18 mouse cellular contexts compared by ENCODE assay signal in the genomic region with DNA sequence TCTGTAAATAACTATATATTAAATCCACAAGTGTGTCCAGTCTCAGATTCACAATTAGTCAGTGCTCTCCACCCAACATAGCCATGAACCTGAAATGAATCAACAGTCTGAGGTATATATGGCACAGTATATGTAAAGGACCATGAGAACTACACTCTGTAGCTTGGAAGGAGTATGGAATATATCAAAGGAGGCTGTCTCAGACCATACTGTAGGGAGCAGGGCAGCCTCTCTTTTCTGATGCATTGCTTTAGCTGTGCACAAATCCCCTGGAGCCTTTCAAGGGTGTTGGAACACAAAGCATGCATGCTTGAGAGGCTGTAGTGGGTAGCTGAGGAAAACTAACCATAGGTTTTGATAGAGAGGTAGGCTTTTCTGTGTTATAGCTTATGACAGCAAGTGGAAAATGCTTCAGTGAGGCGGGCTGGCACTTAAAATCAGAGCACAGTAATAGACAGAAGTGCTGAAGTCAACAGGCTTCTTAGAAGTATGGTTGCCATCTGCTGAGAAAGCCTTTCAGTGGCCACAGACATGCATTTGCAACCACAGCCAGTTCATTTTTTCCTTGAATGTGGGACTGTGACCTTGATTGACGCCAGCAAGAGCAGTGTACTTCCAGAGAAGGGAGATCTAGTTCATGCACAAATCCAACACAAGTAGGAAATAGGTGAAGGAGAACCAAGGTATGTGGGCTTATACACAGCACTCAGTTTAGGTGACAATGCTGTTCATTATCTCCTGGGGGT. TPM values are rescaled to one million over a fixed set of nuclear protein-coding genes. Genes with fewer than 3 reads are reported as not detected.
A peak's percentile ranks its signal among the peaks of the same experiment; 100 is the strongest.
DNase-seq lines count a peak whose midpoint lies in the region; ATAC-seq lines count a peak whose summit lies in the region.
"Had no signal": no experiment of that assay in that cellular context is flagged by ENCODE, and none has a peak within 500 bp of the region (broad histone marks: within the 10 kb centered on the region; RNA-seq: fewer than 3 reads in every experiment).

No protein-coding gene starts in this region.

- ATAC-seq in frontal cortex, adult (ENCODE audit: low TSS enrichment), result peak; percentile 68
- ATAC-seq: liver, embryonic 12.5 days; midbrain, embryonic 16.5 days had no signal

- no peak for DNase-seq in frontal cortex, postnatal 10 days (ENCODE audit: low spot score in 2 of 2)
- peak; percentile 14 for DNase-seq in ovary, adult 18-20 months (ENCODE audit: low spot score)
- no peak for DNase-seq in ovary, postnatal 10 days (ENCODE audit: low spot score)
- DNase-seq in adrenal gland, postnatal 36 days, result peak; percentile 17 to 30
- DNase-seq in thymus, postnatal 14 days, result no peak
- DNase-seq in left cerebral cortex, adult 18-20 months (ENCODE audit: low spot score in 2 of 2), result no peak
- DNase-seq: cerebellum, adult 11 months; cerebellum, postnatal 10 days; gastrocnemius, postnatal 36 days; kidney, adult 18-20 months; kidney, postnatal 10 days; layer of hippocampus, postnatal 36 days; lung, adult 2 months; right cerebral cortex, postnatal 14 days; thymus, adult 18-20 months had no signal

RNA-seq across cellular contexts. Expression of gene 2010111I01Rik, which starts 45.8 kb away (rescaled TPM):
- total RNA-seq in adrenal gland, postnatal 36 days (2021), result 10 to 100 TPM; 80.6 to 90.0 TPM
- total RNA-seq in left cerebral cortex, adult 18-20 months (2021), result 100 to 1,000 TPM; 104 to 111 TPM

Comparison
In these comparisons a context has a peak if more than half of its experiments do, and no peak if none do; other contexts are left out.
1. DNase-seq: peak in ovary, adult 18-20 months (single experiment) and adrenal gland, postnatal 36 days (2 of 2); none in frontal cortex, postnatal 10 days (0 of 2), ovary, postnatal 10 days (single experiment), thymus, postnatal 14 days (single experiment) and left cerebral cortex, adult 18-20 months (0 of 2).